Mouse (Mus musculus) myocyte (in vitro differentiated cells): ENCODE measurements around the gene Crlf1. TPM values are rescaled to one million over a fixed set of nuclear protein-coding genes. Genes with fewer than 3 reads are reported as not detected.

Experiments used
- H3K27me3 ChIP-seq: one replicate; pipeline ENCODE4 v1.6.1; 2011; ENCODE audit not compliant: control insufficient read depth, insufficient read depth, insufficient read length
- H3K36me3 ChIP-seq: one replicate; pipeline ENCODE4 v1.6.1; 2011; ENCODE audit not compliant: control insufficient read depth, insufficient read depth
- H3K4me2 ChIP-seq: one replicate; pipeline ENCODE4 v1.6.1; 2011; ENCODE audit warnings: low read depth, control low read depth
- H3K4me3 ChIP-seq: one replicate; pipeline ENCODE4 v1.5.1; 2011; ENCODE audit warnings: mild to moderate bottlenecking, control low read depth, moderate library complexity
- H3K79me2 ChIP-seq: one replicate; pipeline ENCODE4 v1.6.1; 2011; ENCODE audit not compliant: control insufficient read depth, insufficient read depth
- H3ac ChIP-seq: one replicate; pipeline ENCODE4 v1.6.1; 2011; ENCODE audit not compliant: control insufficient read depth, insufficient read length
- CEBPB ChIP-seq: IDR thresholded peaks from 2 replicates; pipeline ENCODE4 v1.6.1; 2011; ENCODE audit warnings: mild to moderate bottlenecking, moderate library complexity; ENCODE audit not compliant: poor library complexity, insufficient read depth, severe bottlenecking
- E2F4 ChIP-seq: IDR thresholded peaks from one replicate; pipeline ENCODE4 v1.6.1; 2011; ENCODE audit warnings: mild to moderate bottlenecking, control low read depth, moderate library complexity; ENCODE audit not compliant: insufficient read depth
- MAX ChIP-seq: IDR thresholded peaks from one replicate; pipeline ENCODE4 v1.6.1; 2011; ENCODE audit warnings: low read depth, mild to moderate bottlenecking, control low read depth
- MYOD1 ChIP-seq, 3 experiments: IDR thresholded peaks; one replicate each; pipeline ENCODE4 v1.6.1; 2011; ENCODE audit warnings: control low read depth in 2 of 3, low read depth in 2 of 3, mild to moderate bottlenecking in 2 of 3, moderate library complexity in 1 of 3; ENCODE audit not compliant: insufficient read length in 2 of 3, control insufficient read depth in 1 of 3
- MYOG ChIP-seq, 3 experiments: IDR thresholded peaks; one replicate each; pipeline ENCODE4 v1.6.1; 2011; ENCODE audit warnings: control low read depth in 2 of 3, low read depth in 2 of 3, mild to moderate bottlenecking in 2 of 3; ENCODE audit not compliant: insufficient read length in 2 of 3, control insufficient read depth in 1 of 3, insufficient read depth in 1 of 3
- POLR2A ChIP-seq: IDR thresholded peaks from one replicate; pipeline ENCODE4 v1.6.1; 2011; ENCODE audit warnings: low read depth, mild to moderate bottlenecking, control low read depth, moderate library complexity; ENCODE audit not compliant: insufficient read length
- POLR2AphosphoS2 ChIP-seq: IDR thresholded peaks from one replicate; pipeline ENCODE4 v1.6.1; 2011; ENCODE audit warnings: low read depth, control low read depth; ENCODE audit not compliant: insufficient read length
- REST ChIP-seq: IDR thresholded peaks from one replicate; pipeline ENCODE4 v1.6.1; 2011; ENCODE audit warnings: mild to moderate bottlenecking, control low read depth, moderate library complexity; ENCODE audit not compliant: insufficient read depth, insufficient read length
- SRF ChIP-seq: IDR thresholded peaks from one replicate; pipeline ENCODE4 v1.6.1; 2011; ENCODE audit warnings: low read depth; ENCODE audit not compliant: control insufficient read depth, insufficient read length
- TCF12 ChIP-seq: IDR thresholded peaks from one replicate; pipeline ENCODE4 v1.6.1; 2011; ENCODE audit warnings: mild to moderate bottlenecking, control low read depth; ENCODE audit not compliant: poor library complexity, insufficient read depth, severe bottlenecking
- TCF3 ChIP-seq: IDR thresholded peaks from one replicate; pipeline ENCODE4 v1.6.1; 2011; ENCODE audit warnings: low read depth, control low read depth; ENCODE audit not compliant: insufficient read length
- USF1 ChIP-seq: IDR thresholded peaks from one replicate; pipeline ENCODE4 v1.6.1; 2011; ENCODE audit warnings: low read depth, mild to moderate bottlenecking, control low read depth, moderate library complexity
- polyA plus RNA-seq: library from polyadenylated mRNA; unstranded; fragments of >200 nt; fragmentation: generic; extraction: Trizol; gene quantifications from one replicate; pipeline ENCODE4 v1.2.1, GENCODE M21; 2012; ENCODE audit warnings: missing spikeins

Crlf1 gene
- polyA plus RNA-seq, 1 experiment = 99.1 TPM

DNA sequence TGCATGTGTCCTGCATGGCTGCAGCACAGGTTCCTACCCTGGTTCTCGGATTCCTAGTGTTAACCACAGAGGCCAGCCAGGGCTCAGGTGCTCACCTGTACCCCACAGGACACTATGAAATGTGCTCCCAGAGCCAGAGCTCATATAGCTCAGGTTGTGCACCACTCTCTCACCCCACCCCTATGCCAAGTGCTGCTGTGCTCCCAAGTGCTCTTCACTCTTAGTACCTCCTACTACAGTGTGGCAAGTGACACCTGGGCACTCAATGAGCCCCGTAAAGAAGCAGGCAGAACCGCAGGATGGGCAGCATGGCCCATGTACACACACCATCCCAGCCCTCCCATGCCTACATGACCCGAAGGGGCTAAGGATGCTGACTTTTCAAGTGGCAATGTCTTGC, 24.2 kb upstream of the Crlf1 start:
- Histone ChIP-seq H3K4me2 (no peak overlapping the region), H3K27me3 (no peaks in the 10 kb centered on the region)
- no peak for TF ChIP-seq CEBPB
- TF ChIP-seq POLR2A = no peak
- no peak for TF ChIP-seq SRF
- TF ChIP-seq E2F4 = no peak
- no peak for TF ChIP-seq TCF3
- no peak for TF ChIP-seq TCF12
- no peak for TF ChIP-seq REST
- no peak for TF ChIP-seq USF1
- no peak for TF ChIP-seq MAX
- no peak for TF ChIP-seq MYOD1 (IDR thresholded peaks at IDR 0.05; ENCODE audit: control insufficient read depth in 1 of 3, insufficient read length in 2 of 3, low read depth in 2 of 3)
- no peak for TF ChIP-seq MYOG (IDR thresholded peaks at IDR 0.05; ENCODE audit: control insufficient read depth in 1 of 3, insufficient read depth in 1 of 3, insufficient read length in 2 of 3, low read depth in 2 of 3)
- TF ChIP-seq POLR2AphosphoS2 = no peak

DNA sequence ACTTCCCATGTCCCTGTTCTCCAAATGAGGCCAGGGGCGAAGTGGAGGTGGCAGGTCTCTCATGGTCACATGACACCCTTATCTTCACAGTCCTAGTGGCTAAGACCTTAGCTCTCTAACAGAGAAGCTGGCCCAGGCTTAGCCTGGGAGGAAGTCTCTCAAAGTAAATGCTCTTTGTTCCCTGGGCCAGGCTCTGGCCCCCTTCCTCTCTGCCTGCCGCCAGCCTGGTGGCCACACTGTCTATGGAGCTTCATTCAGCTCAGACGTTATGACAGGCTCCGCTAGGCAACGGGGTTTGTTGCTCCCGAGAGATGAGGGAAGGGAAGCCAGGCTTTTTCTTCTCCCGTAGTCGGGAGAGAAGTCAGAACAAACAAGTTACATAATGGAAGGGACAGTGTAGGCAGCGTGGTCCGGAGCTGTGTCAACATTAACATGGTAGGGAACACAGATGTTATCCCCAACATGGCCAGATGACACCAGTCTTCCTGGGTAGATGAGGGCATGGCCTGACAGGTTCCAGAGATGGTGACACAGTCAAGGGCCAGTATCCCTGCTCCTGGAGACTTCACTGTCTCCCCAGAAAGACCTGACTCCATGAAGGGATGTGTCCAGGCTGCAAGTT, 23.6 kb upstream of the Crlf1 start:
- peaks cover 81% of the 10 kb centered on the region for H3K79me2 ChIP-seq
- TF ChIP-seq E2F4 (no peak), USF1 (peak; percentile 16)
- H3K4me3 ChIP-seq = no peak overlapping the region
- no peaks in the 10 kb centered on the region for H3K27me3 ChIP-seq
- no peak overlapping the region for H3ac ChIP-seq
- no peak overlapping the region for H3K4me2 ChIP-seq
- H3K36me3 ChIP-seq = peaks cover 4% of the 10 kb centered on the region

More for the DNA sequence above, 24.2 kb upstream of the Crlf1 start:
- Histone ChIP-seq H3ac (no peak overlapping the region), H3K36me3 (peaks cover 4% of the 10 kb centered on the region), H3K4me3 (no peak overlapping the region), H3K79me2 (peaks cover 80% of the 10 kb centered on the region)

DNA sequence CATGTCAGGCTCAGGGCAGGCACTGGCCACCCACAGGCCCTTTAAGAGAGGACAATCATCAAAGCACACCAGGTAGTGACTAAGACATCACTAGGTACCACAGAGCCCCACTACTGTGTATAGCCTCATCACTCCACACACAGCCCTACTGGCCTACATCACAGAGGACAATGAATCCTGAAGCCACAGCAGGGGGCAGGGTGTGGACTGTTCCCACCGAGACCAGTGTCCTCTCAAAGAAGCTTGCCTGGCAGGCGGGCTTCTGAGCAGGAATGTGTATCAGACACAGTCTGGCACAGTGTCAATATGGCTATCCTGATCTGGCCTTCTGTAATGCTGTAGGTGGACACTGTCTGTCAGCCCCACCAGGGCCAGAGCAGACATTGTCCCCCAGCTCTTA, 23.0 kb upstream of the Crlf1 start:
- Histone ChIP-seq H3K4me3 (no peak overlapping the region), H3K27me3 (no peaks in the 10 kb centered on the region), H3K4me2 (no peak overlapping the region), H3K36me3 (peaks cover 4% of the 10 kb centered on the region), H3K79me2 (peaks cover 81% of the 10 kb centered on the region), H3ac (no peak overlapping the region)
- no peak for TF ChIP-seq TCF12
- no peak for TF ChIP-seq MYOG (IDR thresholded peaks at IDR 0.05; ENCODE audit: control insufficient read depth in 1 of 3, insufficient read depth in 1 of 3, insufficient read length in 2 of 3, low read depth in 2 of 3)
- TF ChIP-seq MAX = no peak
- no peak for TF ChIP-seq MYOD1 (IDR thresholded peaks at IDR 0.05; ENCODE audit: control insufficient read depth in 1 of 3, insufficient read length in 2 of 3, low read depth in 2 of 3)
- no peak for TF ChIP-seq POLR2A
- no peak for TF ChIP-seq CEBPB
- TF ChIP-seq SRF = no peak
- no peak for TF ChIP-seq POLR2AphosphoS2
- no peak for TF ChIP-seq TCF3
- TF ChIP-seq REST = no peak
- no peak for TF ChIP-seq USF1
- no peak for TF ChIP-seq E2F4

DNA sequence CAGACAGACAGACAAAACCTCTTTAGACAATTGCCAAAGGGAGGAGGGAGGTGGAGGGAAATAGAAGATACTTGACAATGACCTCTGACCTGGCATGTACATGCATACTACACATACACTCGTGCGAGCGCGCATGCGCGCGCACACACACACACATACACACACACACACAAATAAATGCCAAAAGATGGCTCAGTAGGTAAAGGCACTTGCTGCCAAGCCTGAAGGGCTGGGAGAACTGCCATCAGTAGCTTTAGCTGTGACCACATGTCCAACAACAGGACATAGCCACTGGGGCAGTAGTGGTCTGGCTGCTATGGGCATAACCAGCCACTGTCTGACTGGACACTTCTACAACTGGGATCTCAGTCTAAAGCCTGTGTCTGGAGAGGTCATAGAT, 21.1 kb upstream of the Crlf1 start:
- no peak overlapping the region for H3ac ChIP-seq
- H3K4me3 ChIP-seq = no peak overlapping the region
- peaks cover 87% of the 10 kb centered on the region for H3K79me2 ChIP-seq
- no peak for TF ChIP-seq MYOD1 (IDR thresholded peaks at IDR 0.05; ENCODE audit: control insufficient read depth in 1 of 3, insufficient read length in 2 of 3, low read depth in 2 of 3)
- no peak for TF ChIP-seq CEBPB
- no peak for TF ChIP-seq MYOG (IDR thresholded peaks at IDR 0.05; ENCODE audit: control insufficient read depth in 1 of 3, insufficient read depth in 1 of 3, insufficient read length in 2 of 3, low read depth in 2 of 3)
- TF ChIP-seq TCF12 = no peak
- TF ChIP-seq MAX = no peak
- no peak for TF ChIP-seq POLR2A
- peaks cover 4% of the 10 kb centered on the region for H3K36me3 ChIP-seq
- H3K4me2 ChIP-seq = no peak overlapping the region
- H3K27me3 ChIP-seq = no peaks in the 10 kb centered on the region

DNA sequence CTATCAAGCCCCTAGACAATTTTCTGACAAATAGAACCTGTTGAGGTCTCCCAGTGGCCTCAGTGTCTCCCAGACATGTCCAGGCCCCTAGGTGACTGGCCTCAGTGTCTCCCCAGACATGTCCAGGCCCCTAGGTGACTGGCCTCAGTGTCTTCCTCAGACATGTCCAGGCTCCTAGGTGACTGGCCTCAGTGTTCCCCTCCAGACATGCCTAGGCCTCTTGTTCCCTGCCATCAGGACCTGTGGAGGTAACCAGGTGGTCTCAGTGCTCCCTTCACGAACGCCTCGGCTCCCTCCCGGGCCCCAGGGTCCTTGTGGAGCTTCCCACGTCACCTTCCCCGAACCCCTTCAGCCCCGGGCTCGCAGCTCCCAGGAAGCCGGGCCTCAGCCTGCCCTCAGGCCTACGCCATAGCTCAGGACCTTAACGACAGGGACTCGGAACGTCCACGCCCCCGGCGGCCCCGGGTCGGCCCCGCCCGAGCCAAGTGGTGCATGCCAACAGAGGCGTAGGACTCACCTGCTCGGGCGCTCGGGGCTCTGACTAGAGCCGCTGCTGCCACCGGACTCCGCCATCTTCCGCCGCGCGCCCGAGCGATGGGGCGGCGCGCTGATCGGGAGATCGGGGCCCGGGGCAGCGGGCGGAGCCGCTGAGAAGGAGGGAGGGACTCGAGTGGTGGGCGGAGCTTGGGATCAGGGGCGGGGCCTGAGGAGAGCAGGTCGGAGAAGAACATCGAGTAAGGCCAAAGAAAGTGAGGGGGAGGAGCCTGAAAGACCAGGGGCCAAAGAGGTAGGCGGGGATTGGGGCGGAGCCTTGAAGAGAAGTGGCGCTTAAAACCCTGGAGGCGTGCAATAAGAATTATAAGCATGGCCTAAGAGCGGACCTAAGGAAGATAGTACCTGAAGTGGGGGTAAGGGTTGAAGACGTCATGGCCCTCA, 16.4 kb upstream of the Crlf1 start, which contains the start of gene Klhl26:
Klhl26 (minus strand) TSS at position 636 of the 936 bp plus-strand sequence.
- TF ChIP-seq E2F4 (no peak), MYOD1 (IDR thresholded peaks at IDR 0.05; ENCODE audit: control insufficient read depth in 1 of 3, insufficient read length in 2 of 3, low read depth in 2 of 3) (no peak), POLR2A (peak; percentile 62), POLR2AphosphoS2 (peak; percentile 61)
- Histone ChIP-seq H3K4me2 (peak within 1 kb of the TSS; percentile 94), H3K36me3 (peaks cover 3% of the 10 kb centered on the region), H3ac (peak within 1 kb of the TSS; percentile 28), H3K4me3 (peak within 1 kb of the TSS; percentile 65), H3K79me2 (peaks cover 50% of the 10 kb centered on the region), H3K27me3 (no peaks in the 10 kb centered on the region)
